ENCODE assay signal across 39 mouse cellular contexts in genomic region chr2:147086441-147086840, GRCm38 (mm10). TPM values are rescaled to one million over a fixed set of nuclear protein-coding genes. Genes with fewer than 3 reads are reported as not detected.
"Had no signal": no experiment of that assay in that cellular context is flagged by ENCODE, and none has a peak within 500 bp of the region (broad histone marks: within the 10 kb centered on the region; RNA-seq: fewer than 3 reads in every experiment).

No protein-coding gene starts in this region.

- H3K4me2 ChIP-seq: heart, embryonic 11.5 days; heart, embryonic 13.5 days; heart, embryonic 15.5 days; hindbrain, embryonic 12.5 days; hindbrain, embryonic 15.5 days; intestine, embryonic 15.5 days; limb, embryonic 12.5 days had no signal

- H3K36me3 ChIP-seq: heart, embryonic 13.5 days; heart, embryonic 15.5 days; hindbrain, embryonic 12.5 days; hindbrain, embryonic 15.5 days; intestine, embryonic 15.5 days; limb, embryonic 10.5 days; limb, embryonic 12.5 days had no signal

- H3K27ac ChIP-seq: heart, adult 2 months; heart, embryonic 13.5 days; heart, embryonic 15.5 days; hindbrain, embryonic 12.5 days; hindbrain, embryonic 15.5 days; hindbrain, postnatal 0 days; intestine, embryonic 15.5 days; layer of hippocampus, adult 2 months; limb, embryonic 10.5 days; limb, embryonic 12.5 days had no signal

- H3K9ac ChIP-seq: forebrain, postnatal 0 days; heart, embryonic 13.5 days; heart, embryonic 15.5 days; hindbrain, embryonic 12.5 days; hindbrain, embryonic 15.5 days; intestine, embryonic 15.5 days; limb, embryonic 12.5 days had no signal

- ATAC-seq: forebrain, postnatal 0 days; hindbrain, postnatal 0 days; inflammation-experienced regulatory T-cells, adult 6 months; intestine, embryonic 15.5 days; intestine, postnatal 0 days had no signal

- H3K9me3 ChIP-seq: heart, embryonic 13.5 days; heart, embryonic 15.5 days; hindbrain, embryonic 12.5 days; hindbrain, embryonic 15.5 days; intestine, embryonic 15.5 days; limb, embryonic 10.5 days; limb, embryonic 12.5 days had no signal

- DNase-seq: gastrocnemius, postnatal 14 days; gastrocnemius, postnatal 36 days; heart, adult 2 months; heart, postnatal 14 days; heart, postnatal 36 days; kidney, adult 18-20 months; kidney, adult 8-10 months; kidney, postnatal 10 days; kidney, postnatal 25 days; kidney, postnatal 4 days; layer of hippocampus, adult 9-11 months; layer of hippocampus, postnatal 36 days; liver had no signal

- H3K4me3 ChIP-seq: heart, adult 2 months; heart, embryonic 13.5 days; heart, embryonic 15.5 days; hindbrain, embryonic 12.5 days; hindbrain, embryonic 15.5 days; intestine, embryonic 15.5 days; layer of hippocampus, adult 2 months; limb, embryonic 10.5 days; limb, embryonic 12.5 days had no signal

RNA-seq across cellular contexts. Expression of gene Nkx2-4, which starts 1.2 kb away (rescaled TPM):
- total RNA-seq: gastrocnemius, adult 18-20 months; gastrocnemius, adult 8-10 months; gastrocnemius, postnatal 14 days; gastrocnemius, postnatal 36 days; heart, adult 2 months; heart, postnatal 14 days; heart, postnatal 36 days; hematopoietic stem cell, adult 5-6 weeks; layer of hippocampus, adult 2 months; layer of hippocampus, postnatal 14 days; layer of hippocampus, postnatal 36 days; left cerebral cortex, adult 18-20 months; left cerebral cortex, adult 8-10 months; left cerebral cortex, postnatal 10 days; left cerebral cortex, postnatal 25 days had no signal
- polyA plus RNA-seq: gonadal fat pad, adult 2 months; heart, adult 2 months; heart, embryonic 11.5 days; heart, embryonic 13.5 days; heart, embryonic 15.5 days; heart, postnatal 0 days; hindbrain, embryonic 12.5 days; hindbrain, embryonic 15.5 days; hindbrain, postnatal 0 days; inflammation-experienced regulatory T-cells, adult 6 months; intestine, embryonic 15.5 days; intestine, postnatal 0 days; kidney, embryonic 14.5 days; kidney, embryonic 16.5 days; limb, embryonic 10.5 days; limb, embryonic 12.5 days; limb, embryonic 14.5 days had no signal
